Mouse (Mus musculus): Measurements from ENCODE around the gene Snx18. TPM values are rescaled to one million over a fixed set of nuclear protein-coding genes. Genes with fewer than 3 reads are reported as not detected.
A peak's percentile ranks its signal among the peaks of the same experiment; 100 is the strongest.

Snx18 gene
- total RNA-seq, 1 experiment = 47.5 TPM

DNA sequence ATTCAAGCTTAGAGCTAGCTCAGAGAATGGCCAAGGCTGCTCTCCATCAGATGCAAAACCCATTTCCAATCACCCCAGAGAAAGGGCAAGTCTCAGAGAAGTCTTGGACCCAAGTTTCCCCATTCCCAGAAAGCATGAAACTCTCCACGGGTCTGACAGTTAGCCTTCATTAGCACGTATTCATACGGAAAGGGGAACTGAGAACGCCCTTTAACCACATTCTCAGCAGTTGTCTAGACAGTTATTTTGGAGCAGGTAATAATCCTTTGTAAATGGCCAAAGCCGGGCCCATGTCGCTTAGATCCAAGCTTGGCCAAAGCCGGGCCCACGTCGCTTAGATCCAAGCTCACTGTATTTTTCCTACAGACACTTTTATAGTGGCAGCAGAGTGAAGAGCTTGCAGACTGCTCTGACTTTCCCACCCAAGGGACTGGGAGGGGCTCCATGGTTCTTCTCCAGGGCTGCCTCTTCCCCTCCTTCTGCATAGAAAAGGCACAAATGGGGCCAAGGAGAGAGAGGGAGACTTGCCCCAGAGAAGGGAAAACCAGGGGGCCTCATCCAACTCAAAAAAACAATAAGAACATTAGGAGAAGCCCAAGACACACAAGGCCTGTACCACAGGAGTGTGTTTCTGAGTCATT, 46.2 kb downstream of the Snx18 start:
- no peak for DNase-seq (ENCODE audit: low read depth, low spot score)
- Histone ChIP-seq H3K4me1 (ENCODE audit: control insufficient read depth in 2 of 2, insufficient read depth in 2 of 2, low read length in 2 of 2, poor library complexity in 1 of 2) (peaks cover 2 to 10% of the 10 kb centered on the region in 2 experiments; a peak in 2 of 4 replicates), H3K9ac (ENCODE audit: insufficient read depth, low read depth, low read length, poor library complexity, severe bottlenecking) (no peak overlapping the region), H3K36me3 (ENCODE audit: control insufficient read depth, insufficient read depth, low read length, poor library complexity, severe bottlenecking) (0 out of 2 replicates have a peak, but pooled peaks cover 2% of the 10 kb centered on the region), H3K9me3 (ENCODE audit: control insufficient read depth, insufficient read depth, low read depth, low read length) (peaks cover 5% of the 10 kb centered on the region; the same call in 1 of the 2 replicates), H3K27ac (ENCODE audit: insufficient read depth, low read depth, low read length, poor library complexity, severe bottlenecking) (no peak overlapping the region), H3K4me3 (ENCODE audit: insufficient read depth in 1 of 2, low read depth in 1 of 2, low read length in 2 of 2, poor library complexity in 1 of 2, severe bottlenecking in 1 of 2) (no peak overlapping the region)
- in situ Hi-C loops (cut with MboI; ENCODE audit: low sequenced_read_pairs in 2 of 2, unreplicated experiment in 2 of 2) = no loop called here
- TF ChIP-seq HCFC1 (IDR thresholded peaks at IDR 0.05; ENCODE audit: borderline replicate concordance, insufficient read depth, low read length) (no peak), MAFK (IDR thresholded peaks at IDR 0.05; ENCODE audit: insufficient read depth, low read depth, low read length) (no peak), ZNF384 (IDR thresholded peaks at IDR 0.05; ENCODE audit: low read depth, low read length) (no peak), CHD2 (IDR thresholded peaks at IDR 0.05; ENCODE audit: low read depth, low read length) (no peak), ZC3H11A (IDR thresholded peaks at IDR 0.05; ENCODE audit: borderline replicate concordance, low read depth, low read length) (no peak)

DNA sequence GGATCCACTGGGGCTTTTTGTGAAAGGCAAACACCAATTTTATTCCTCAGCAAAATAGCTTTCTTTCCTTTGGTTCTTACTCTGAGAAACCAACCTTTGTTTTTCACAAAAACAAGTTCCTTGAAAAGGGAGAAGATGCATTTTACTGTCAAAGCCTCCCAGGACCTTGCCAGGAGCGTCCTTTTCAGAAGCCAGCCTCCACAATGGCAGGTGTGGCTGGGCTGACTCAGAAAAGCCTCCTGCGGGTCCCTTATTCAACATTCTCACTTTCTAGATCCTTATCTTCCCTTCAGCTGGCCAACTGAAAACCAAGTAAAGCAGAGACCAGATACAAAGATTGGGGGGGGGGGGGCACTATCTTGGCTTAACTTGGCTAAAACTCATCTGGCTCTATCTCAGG, 48.8 kb downstream of the Snx18 start:
- in situ Hi-C loops (cut with MboI; ENCODE audit: low sequenced_read_pairs in 2 of 2, unreplicated experiment in 2 of 2) = no loop called here
- H3K4me1 ChIP-seq (ENCODE audit: control insufficient read depth in 2 of 2, insufficient read depth in 2 of 2, low read length in 2 of 2, poor library complexity in 1 of 2) = peaks cover 2 to 10% of the 10 kb centered on the region in 2 experiments; a peak in 2 of 4 replicates
- H3K4me3 ChIP-seq (ENCODE audit: insufficient read depth in 1 of 2, low read depth in 1 of 2, low read length in 2 of 2, poor library complexity in 1 of 2, severe bottlenecking in 1 of 2) = no peak overlapping the region
- DNase-seq (ENCODE audit: low read depth, low spot score) = peak; percentile 59
- peaks cover 9% of the 10 kb centered on the region for H3K9me3 ChIP-seq (ENCODE audit: control insufficient read depth, insufficient read depth, low read depth, low read length)
- H3K9ac ChIP-seq (ENCODE audit: insufficient read depth, low read depth, low read length, poor library complexity, severe bottlenecking) = no peak overlapping the region; the same call in 1 of the 2 replicates
- peaks cover 6% of the 10 kb centered on the region for H3K36me3 ChIP-seq (ENCODE audit: control insufficient read depth, insufficient read depth, low read length, poor library complexity, severe bottlenecking)
- TF ChIP-seq ZC3H11A (IDR thresholded peaks at IDR 0.05; ENCODE audit: borderline replicate concordance, low read depth, low read length) (no peak), CHD2 (IDR thresholded peaks at IDR 0.05; ENCODE audit: low read depth, low read length) (no peak), MAFK (IDR thresholded peaks at IDR 0.05; ENCODE audit: insufficient read depth, low read depth, low read length) (no peak), HCFC1 (IDR thresholded peaks at IDR 0.05; ENCODE audit: borderline replicate concordance, insufficient read depth, low read length) (no peak), ZNF384 (IDR thresholded peaks at IDR 0.05; ENCODE audit: low read depth, low read length) (no peak)
- H3K27ac ChIP-seq (ENCODE audit: insufficient read depth, low read depth, low read length, poor library complexity, severe bottlenecking) = peak overlapping the region; percentile 84; the same call in 1 of the 2 replicates

DNA sequence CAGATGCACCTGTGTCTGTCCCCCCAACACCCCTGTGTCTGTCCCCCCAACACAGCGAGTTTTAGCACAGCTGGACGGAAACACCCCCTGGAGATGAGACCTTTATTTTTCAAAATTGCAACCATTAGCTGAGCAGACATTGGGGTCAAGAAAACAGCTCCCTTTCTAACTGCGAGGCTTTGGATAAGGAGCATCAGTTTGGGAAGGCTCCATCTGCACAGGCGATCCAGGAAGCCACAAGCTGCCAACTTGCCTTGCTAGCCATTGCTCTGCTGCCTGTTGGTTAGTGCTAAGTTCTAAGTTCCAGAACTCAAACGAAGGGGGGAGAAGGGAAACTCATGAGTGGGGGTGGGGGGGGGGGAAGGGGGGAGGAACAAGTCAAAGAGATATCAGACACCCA, 51.4 kb downstream of the Snx18 start:
- Histone ChIP-seq H3K9me3 (ENCODE audit: control insufficient read depth, insufficient read depth, low read depth, low read length) (peaks cover 9% of the 10 kb centered on the region), H3K4me1 (ENCODE audit: control insufficient read depth in 2 of 2, insufficient read depth in 2 of 2, low read length in 2 of 2, poor library complexity in 1 of 2) (peaks cover under 1 to 9% of the 10 kb centered on the region in 2 experiments; a peak in 2 of 4 replicates), H3K36me3 (ENCODE audit: control insufficient read depth, insufficient read depth, low read length, poor library complexity, severe bottlenecking) (peaks cover 6% of the 10 kb centered on the region), H3K27ac (ENCODE audit: insufficient read depth, low read depth, low read length, poor library complexity, severe bottlenecking) (no peak overlapping the region), H3K4me3 (ENCODE audit: insufficient read depth in 1 of 2, low read depth in 1 of 2, low read length in 2 of 2, poor library complexity in 1 of 2, severe bottlenecking in 1 of 2) (no peak overlapping the region), H3K9ac (ENCODE audit: insufficient read depth, low read depth, low read length, poor library complexity, severe bottlenecking) (no peak overlapping the region)
- no peak for DNase-seq (ENCODE audit: low read depth, low spot score)
- in situ Hi-C loops (cut with MboI; ENCODE audit: low sequenced_read_pairs in 2 of 2, unreplicated experiment in 2 of 2) = no loop called here
- no peak for TF ChIP-seq ZNF384 (IDR thresholded peaks at IDR 0.05; ENCODE audit: low read depth, low read length)

DNA sequence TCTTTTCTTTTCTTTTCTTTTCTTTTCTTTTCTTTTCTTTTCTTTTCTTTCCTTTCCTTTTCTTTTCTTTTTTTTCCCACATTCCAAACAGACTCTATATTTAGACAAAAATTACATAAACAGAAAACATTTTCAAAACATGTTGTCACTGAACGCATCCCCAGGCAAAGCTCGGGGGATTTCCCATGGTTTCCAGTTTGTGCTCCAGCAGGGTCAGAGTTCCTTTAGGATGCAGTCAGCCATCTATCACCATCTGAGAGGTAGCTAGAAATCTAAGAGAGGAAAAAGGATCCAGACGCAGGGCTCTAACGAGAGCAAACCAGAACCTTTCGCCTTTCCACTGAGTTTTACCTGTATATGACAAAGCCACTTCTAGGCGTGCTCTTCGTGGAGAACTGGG, 52.0 kb downstream of the Snx18 start:
- DNase-seq (ENCODE audit: low read depth, low spot score) = no peak
- no peak overlapping the region for H3K4me3 ChIP-seq (ENCODE audit: insufficient read depth in 1 of 2, low read depth in 1 of 2, low read length in 2 of 2, poor library complexity in 1 of 2, severe bottlenecking in 1 of 2)
- TF ChIP-seq ZNF384 (IDR thresholded peaks at IDR 0.05; ENCODE audit: low read depth, low read length) = no peak
- no peak for TF ChIP-seq ZC3H11A (IDR thresholded peaks at IDR 0.05; ENCODE audit: borderline replicate concordance, low read depth, low read length)
- no peak for TF ChIP-seq CHD2 (IDR thresholded peaks at IDR 0.05; ENCODE audit: low read depth, low read length)
- no peak for TF ChIP-seq HCFC1 (IDR thresholded peaks at IDR 0.05; ENCODE audit: borderline replicate concordance, insufficient read depth, low read length)
- TF ChIP-seq MAFK (IDR thresholded peaks at IDR 0.05; ENCODE audit: insufficient read depth, low read depth, low read length) = no peak
- H3K4me1 ChIP-seq (ENCODE audit: control insufficient read depth in 2 of 2, insufficient read depth in 2 of 2, low read length in 2 of 2, poor library complexity in 1 of 2) = peaks cover 0 to 6% of the 10 kb centered on the region in 2 experiments; a peak in 2 of 4 replicates
- no peak overlapping the region for H3K9ac ChIP-seq (ENCODE audit: insufficient read depth, low read depth, low read length, poor library complexity, severe bottlenecking)
- in situ Hi-C loops (cut with MboI; ENCODE audit: low sequenced_read_pairs in 2 of 2, unreplicated experiment in 2 of 2) = no loop called here
- H3K36me3 ChIP-seq (ENCODE audit: control insufficient read depth, insufficient read depth, low read length, poor library complexity, severe bottlenecking) = peaks cover 6% of the 10 kb centered on the region
- no peak overlapping the region for H3K27ac ChIP-seq (ENCODE audit: insufficient read depth, low read depth, low read length, poor library complexity, severe bottlenecking)
- H3K9me3 ChIP-seq (ENCODE audit: control insufficient read depth, insufficient read depth, low read depth, low read length) = peaks cover 9% of the 10 kb centered on the region

Data from ES-E14 (cell line).